In genomic region chr6:56808656-56809055, GRCm38 (mm10) we compare ENCODE assay signal across 8 mouse cellular contexts. TPM values are rescaled to one million over a fixed set of nuclear protein-coding genes. Genes with fewer than 3 reads are reported as not detected.
DNase-seq lines count a peak whose midpoint lies in the region; ATAC-seq and TF ChIP-seq lines count a peak whose summit lies in the region.

No protein-coding gene starts in this region.

- H3K79me2 ChIP-seq in liver, adult 2 months (ENCODE audit: control insufficient read depth, insufficient read depth, low read length), result no peaks in the 10 kb centered on the region

- no peaks in the 10 kb centered on the region for H3K36me3 ChIP-seq in forebrain, embryonic 16.5 days (ENCODE audit: control insufficient read depth, insufficient read depth)
- H3K36me3 ChIP-seq in liver, adult 2 months (ENCODE audit: control insufficient read depth, insufficient read depth, low read length), result no peaks in the 10 kb centered on the region

- peak; percentile 99 for ATAC-seq in CD4-positive, CD25-positive, alpha-beta regulatory T cell, adult 4 months
- ATAC-seq in forebrain, embryonic 16.5 days, result peak; percentile 96
- peak; percentile 80 for ATAC-seq in monocyte, adult 5-6 weeks (replicated peaks; ENCODE audit: insufficient number of reproducible peaks, low FRiP score, low TSS enrichment, poor library complexity, severe bottlenecking)

- no peaks in the 10 kb centered on the region for H3K4me1 ChIP-seq in cerebellum, adult 2 months (ENCODE audit: control insufficient read depth, insufficient read depth, low read length)
- peaks cover 4% of the 10 kb centered on the region for H3K4me1 ChIP-seq in forebrain, embryonic 16.5 days (replicated peaks; ENCODE audit: control insufficient read depth, insufficient read depth, low read length)
- no peaks in the 10 kb centered on the region for H3K4me1 ChIP-seq in liver, adult 2 months (ENCODE audit: control insufficient read depth, insufficient read depth, low read length)

- H3K9me3 ChIP-seq in forebrain, embryonic 16.5 days (ENCODE audit: control insufficient read depth, low read length), result no peaks in the 10 kb centered on the region

- no peak overlapping the region for H3K9ac ChIP-seq in forebrain, embryonic 16.5 days (replicated peaks; ENCODE audit: low read depth, low read length)
- no peak overlapping the region for H3K9ac ChIP-seq in liver, adult 2 months (ENCODE audit: low read depth, low read length)

- no peaks in the 10 kb centered on the region for H3K27me3 ChIP-seq in cerebellum, adult 2 months (ENCODE audit: control insufficient read depth, insufficient read depth, low read length)
- 0 out of 2 replicates have a peak, but pooled peaks cover 2% of the 10 kb centered on the region for H3K27me3 ChIP-seq in forebrain, embryonic 16.5 days (replicated peaks; ENCODE audit: control insufficient read depth, insufficient read depth, low read length)
- H3K27me3 ChIP-seq in liver, adult 2 months (ENCODE audit: control insufficient read depth, insufficient read depth, low read length), result no peaks in the 10 kb centered on the region

- no peak overlapping the region for H3K4me3 ChIP-seq in cerebellum, adult 2 months (replicated peaks; ENCODE audit: insufficient read depth, low read depth, low read length)
- H3K4me3 ChIP-seq in forebrain, embryonic 16.5 days (replicated peaks; ENCODE audit: low read length), result no peak overlapping the region
- no peak overlapping the region for H3K4me3 ChIP-seq in liver, adult 2 months (ENCODE audit: insufficient read depth, low read depth, low read length)

- 7% methylated on average over 3 of the region's 3 CpGs for WGBS in cerebellum, adult 2 months
- 13% methylated on average over 3 of the region's 3 CpGs for WGBS in forebrain, embryonic 16.5 days
- 15% methylated on average over 3 of the region's 3 CpGs for WGBS in liver, adult 2 months

- no peak overlapping the region for H3K4me2 ChIP-seq in forebrain, embryonic 16.5 days (ENCODE audit: low read length)

- H3K27ac ChIP-seq in cerebellum, adult 2 months (ENCODE audit: insufficient read depth, low read length), result no peak overlapping the region
- no peak overlapping the region for H3K27ac ChIP-seq in forebrain, embryonic 16.5 days (ENCODE audit: low read length)
- H3K27ac ChIP-seq in liver, adult 2 months (replicated peaks; ENCODE audit: insufficient read depth, low read depth, low read length), result no peak overlapping the region

- no peak for TF ChIP-seq POLR2A in cerebellum, adult 2 months (IDR thresholded peaks at IDR 0.05; ENCODE audit: borderline replicate concordance, insufficient read depth, low read length)
- TF ChIP-seq POLR2A in liver, adult 2 months (IDR thresholded peaks at IDR 0.05; ENCODE audit: extremely low read depth, insufficient read depth, low read length), result no peak

- DNase-seq in A20 (ENCODE audit: low read depth, low spot score), result peak; percentile 57
- DNase-seq in cerebellum, adult 2 months, result peak in 1 of 2 experiments; percentile 51
- DNase-seq in kidney, adult 11 months, result peak; percentile 22
- peak; percentile 55 for DNase-seq in liver, adult 2 months (ENCODE audit: extremely low read depth, low read depth, low spot score)
- no peak for DNase-seq in gastrocnemius, postnatal 25 days

- peak; percentile 59; the same call in 1 of the 2 replicates for TF ChIP-seq CTCF in cerebellum, adult 2 months (IDR thresholded peaks at IDR 0.05; ENCODE audit: borderline replicate concordance, insufficient read depth, low read depth, low read length)
- peak; percentile 55 for TF ChIP-seq CTCF in liver, adult 2 months (IDR thresholded peaks at IDR 0.05; ENCODE audit: low read depth, low read length)

RNA-seq across cellular contexts. Expression of gene Kbtbd2, which starts 11.0 kb away (rescaled TPM):
- polyA plus RNA-seq in CD4-positive, CD25-positive, alpha-beta regulatory T cell, adult 4 months (2017; shearing (Covaris generic)), result 10 to 100 TPM; 22.9 to 27.2 TPM
- 34.4 and 35.6 TPM in 2 replicates for polyA plus RNA-seq in cerebellum, adult 2 months (2012; rRNA removed)
- 31.1 and 36.5 TPM in 2 replicates for polyA plus RNA-seq in forebrain, embryonic 16.5 days (2015; fragmentation: Nextera tagmentation; extraction: Ambion mirVana)
- total RNA-seq in liver, adult 2 months (2014; rRNA removed), result 16.1 and 20.8 TPM in 2 replicates
- polyA plus RNA-seq in liver, adult 2 months (2012; rRNA removed), result 4.4 and 5.0 TPM in 2 replicates
- total RNA-seq in monocyte, adult 5-6 weeks (2017), result 75.5 to 79.5 TPM (median 77.3 TPM) in 3 replicates
- total RNA-seq in gastrocnemius, postnatal 25 days (2021), result 10 to 100 TPM; 18.9 to 21.4 TPM

RNA-seq across cellular contexts. Expression of gene Fkbp9, which starts 23.2 kb away (rescaled TPM):
- polyA plus RNA-seq in CD4-positive, CD25-positive, alpha-beta regulatory T cell, adult 4 months (2017; shearing (Covaris generic)), result not detected
- polyA plus RNA-seq in cerebellum, adult 2 months (2012; rRNA removed), result 19.3 and 19.7 TPM in 2 replicates
- polyA plus RNA-seq in forebrain, embryonic 16.5 days (2015; fragmentation: Nextera tagmentation; extraction: Ambion mirVana), result 27.5 and 40.8 TPM in 2 replicates
- total RNA-seq in liver, adult 2 months (2014; rRNA removed), result 32.2 and 35.7 TPM in 2 replicates
- polyA plus RNA-seq in liver, adult 2 months (2012; rRNA removed), result 12.4 and 12.6 TPM in 2 replicates
- total RNA-seq in monocyte, adult 5-6 weeks (2017), result 0.29 to 1.2 TPM (median 0.32 TPM) in 3 replicates
- 10 to 100 TPM; 48.1 to 54.0 TPM for total RNA-seq in gastrocnemius, postnatal 25 days (2021)

Comparison
In these comparisons a context has a peak if more than half of its experiments do, and no peak if none do; other contexts are left out.
1. RNA of gene Fkbp9, which starts 23.2 kb away (polyA plus RNA-seq): 27.5 to 40.8 TPM in forebrain, embryonic 16.5 days, 19.3 to 19.7 TPM in cerebellum, adult 2 months and 12.4 to 12.6 TPM in liver, adult 2 months; not detected in CD4-positive, CD25-positive, alpha-beta regulatory T cell, adult 4 months; every median in the first group is over 10 times any median in the second.
2. Peak in every context shown above with its lines, with median percentiles within 50 percentile points of each other: ATAC-seq.